ENCODE assay signal across 26 mouse cellular contexts in genomic region chr11:60158271-60158670, GRCm38 (mm10). TPM values are rescaled to one million over a fixed set of nuclear protein-coding genes. Genes with fewer than 3 reads are reported as not detected.
DNase-seq lines count a peak whose midpoint lies in the region; ATAC-seq and TF ChIP-seq lines count a peak whose summit lies in the region.
"Had no signal": no experiment of that assay in that cellular context is flagged by ENCODE, and none has a peak within 500 bp of the region (broad histone marks: within the 10 kb centered on the region; RNA-seq: fewer than 3 reads in every experiment).

No protein-coding gene starts in this region.

- no peak for TF ChIP-seq POLR2A in cortical plate, adult 2 months (IDR thresholded peaks at IDR 0.05; ENCODE audit: extremely low read depth, insufficient read depth, low read length)

- H3K36me3 ChIP-seq in forebrain, embryonic 15.5 days = no peaks in the 10 kb centered on the region
- H3K36me3 ChIP-seq in forebrain, embryonic 10.5 days (replicated peaks) = peaks cover 97% of the 10 kb centered on the region
- H3K36me3 ChIP-seq in midbrain, embryonic 13.5 days = peaks cover 9% of the 10 kb centered on the region
- H3K36me3 ChIP-seq in midbrain, postnatal 0 days (ENCODE audit: insufficient read depth, low read length) = no peaks in the 10 kb centered on the region

- ATAC-seq in forebrain, embryonic 15.5 days (replicated peaks) = no peak
- no peak for ATAC-seq in midbrain, embryonic 13.5 days
- no peak for ATAC-seq in midbrain, postnatal 0 days (ENCODE audit: low FRiP score)
- ATAC-seq: CD4-positive, CD25-positive, alpha-beta regulatory T cell, adult 4 months had no signal

- H3K9ac ChIP-seq in forebrain, embryonic 15.5 days (replicated peaks) = no peak overlapping the region
- H3K9ac ChIP-seq in midbrain, embryonic 13.5 days (replicated peaks) = no peak overlapping the region
- no peak overlapping the region for H3K9ac ChIP-seq in midbrain, postnatal 0 days (replicated peaks; ENCODE audit: low read length, poor library complexity, severe bottlenecking)
- H3K9ac ChIP-seq: heart, embryonic 12.5 days; kidney, embryonic 15.5 days had no signal

- no peaks in the 10 kb centered on the region for H3K9me3 ChIP-seq in forebrain, embryonic 15.5 days
- no peaks in the 10 kb centered on the region for H3K9me3 ChIP-seq in forebrain, embryonic 10.5 days
- H3K9me3 ChIP-seq in midbrain, embryonic 13.5 days = no peaks in the 10 kb centered on the region
- H3K9me3 ChIP-seq in midbrain, postnatal 0 days (ENCODE audit: low read length) = no peaks in the 10 kb centered on the region
- H3K9me3 ChIP-seq: heart, embryonic 12.5 days; kidney, embryonic 15.5 days; limb, embryonic 10.5 days had no signal

- no peak for TF ChIP-seq CTCF in midbrain, postnatal 0 days (IDR thresholded peaks at IDR 0.05)
- no peak for TF ChIP-seq CTCF in cortical plate, adult 2 months (IDR thresholded peaks at IDR 0.05; ENCODE audit: extremely low read depth, insufficient read depth, low read length)

- DNase-seq in forebrain, embryonic 10.5 days (ENCODE audit: extremely low spot score, low spot score) = no peak
- DNase-seq in midbrain, postnatal 0 days (ENCODE audit: low spot score) = no peak
- peak; percentile 42 for DNase-seq in thymus, postnatal 25 days
- DNase-seq in adrenal gland, postnatal 4 days (ENCODE audit: low spot score in 2 of 2) = no peak
- DNase-seq in testis, postnatal 10 days (ENCODE audit: low spot score) = no peak
- DNase-seq: adrenal gland, postnatal 14 days; cerebellum, adult 11-12 months; cerebellum, postnatal 36 days; gastrocnemius, postnatal 25 days; heart, adult 18-20 months; heart, postnatal 10 days; kidney, adult 11 months; kidney, postnatal 36 days; layer of hippocampus, adult 9-11 months; liver; lung, postnatal 14 days; retina, postnatal 1 day; right cerebral cortex, postnatal 4 days had no signal

- peak overlapping the region; percentile 69 for H3K27ac ChIP-seq in forebrain, embryonic 15.5 days (replicated peaks)
- no peak overlapping the region for H3K27ac ChIP-seq in forebrain, embryonic 10.5 days
- 0 out of 2 replicates have a peak overlapping the region, but pooled peaks have one; percentile 19 for H3K27ac ChIP-seq in midbrain, embryonic 13.5 days
- H3K27ac ChIP-seq in midbrain, postnatal 0 days (ENCODE audit: low read depth, low read length) = no peak overlapping the region
- peak overlapping the region; percentile 48; the same call in 1 of the 2 replicates for H3K27ac ChIP-seq in cortical plate, adult 2 months (ENCODE audit: insufficient read depth, low read length)
- H3K27ac ChIP-seq: kidney, embryonic 15.5 days; limb, embryonic 10.5 days had no signal

- peaks cover 58% of the 10 kb centered on the region for H3K4me1 ChIP-seq in forebrain, embryonic 15.5 days
- H3K4me1 ChIP-seq in forebrain, embryonic 10.5 days = peaks cover 57% of the 10 kb centered on the region
- peaks cover 84% of the 10 kb centered on the region for H3K4me1 ChIP-seq in midbrain, embryonic 13.5 days (replicated peaks)
- H3K4me1 ChIP-seq in midbrain, postnatal 0 days (ENCODE audit: insufficient read depth, low read length) = peaks cover 28% of the 10 kb centered on the region
- peaks cover 24% of the 10 kb centered on the region for H3K4me1 ChIP-seq in cortical plate, adult 2 months (ENCODE audit: control insufficient read depth, insufficient read depth, low read length)

- 77% methylated on average over 4 of the region's 4 CpGs for WGBS in forebrain, embryonic 15.5 days
- WGBS in forebrain, embryonic 10.5 days = 90% methylated on average over 4 of the region's 4 CpGs
- 87% methylated on average over 4 of the region's 4 CpGs for WGBS in midbrain, embryonic 13.5 days
- 67% methylated on average over 4 of the region's 4 CpGs for WGBS in midbrain, postnatal 0 days

- H3K27me3 ChIP-seq in forebrain, embryonic 15.5 days = no peaks in the 10 kb centered on the region
- H3K27me3 ChIP-seq in forebrain, embryonic 10.5 days (ENCODE audit: poor library complexity, severe bottlenecking) = no peaks in the 10 kb centered on the region
- H3K27me3 ChIP-seq in midbrain, embryonic 13.5 days = no peaks in the 10 kb centered on the region
- H3K27me3 ChIP-seq in midbrain, postnatal 0 days (ENCODE audit: insufficient read depth, low read length) = no peaks in the 10 kb centered on the region
- H3K27me3 ChIP-seq: heart, embryonic 12.5 days; kidney, embryonic 15.5 days had no signal

- H3K4me2 ChIP-seq in forebrain, embryonic 15.5 days (replicated peaks) = no peak overlapping the region
- H3K4me2 ChIP-seq in midbrain, embryonic 13.5 days (replicated peaks) = no peak overlapping the region
- H3K4me2 ChIP-seq in midbrain, postnatal 0 days (ENCODE audit: low read depth, low read length, poor library complexity, severe bottlenecking) = no peak overlapping the region
- H3K4me2 ChIP-seq: heart, embryonic 12.5 days; kidney, embryonic 15.5 days; midbrain, embryonic 11.5 days had no signal

- H3K4me3 ChIP-seq in forebrain, embryonic 15.5 days = no peak overlapping the region
- H3K4me3 ChIP-seq in forebrain, embryonic 10.5 days = no peak overlapping the region
- no peak overlapping the region for H3K4me3 ChIP-seq in midbrain, embryonic 13.5 days (replicated peaks)
- H3K4me3 ChIP-seq in midbrain, postnatal 0 days (ENCODE audit: low read depth, low read length) = no peak overlapping the region
- H3K4me3 ChIP-seq in cortical plate, adult 2 months (ENCODE audit: insufficient read depth, low read length) = no peak overlapping the region
- H3K4me3 ChIP-seq: heart, embryonic 12.5 days; kidney, embryonic 15.5 days; limb, embryonic 10.5 days had no signal

RNA-seq across cellular contexts. Expression of gene Rai1, which starts 53.5 kb away (rescaled TPM):
- polyA plus RNA-seq in forebrain, embryonic 15.5 days (2015; fragmentation: Nextera tagmentation; extraction: Ambion mirVana) = 31.9 and 34.2 TPM in 2 replicates
- 24.7 and 25.3 TPM in 2 replicates for polyA plus RNA-seq in forebrain, embryonic 10.5 days (2016; fragmentation: Nextera tagmentation; extraction: Ambion mirVana)
- 32.7 and 33.8 TPM in 2 replicates for polyA plus RNA-seq in midbrain, embryonic 13.5 days (2015; fragmentation: Nextera tagmentation; extraction: Ambion mirVana)
- total RNA-seq in midbrain, postnatal 0 days (2014; rRNA removed) = 50.7 and 66.8 TPM in 2 replicates
- polyA plus RNA-seq in midbrain, postnatal 0 days (2015; fragmentation: Nextera tagmentation; extraction: Ambion mirVana) = 20.1 and 22.0 TPM in 2 replicates
- 41.8 and 41.9 TPM in 2 replicates for polyA plus RNA-seq in cortical plate, adult 2 months (2012; rRNA removed)
- total RNA-seq in adrenal gland, postnatal 4 days (2021) = 10 to 100 TPM; 61.4 to 69.8 TPM

Comparison
In these comparisons a context has a peak if more than half of its experiments do, and no peak if none do; other contexts are left out.
1. H3K27ac ChIP-seq: peak in forebrain, embryonic 15.5 days (single experiment), midbrain, embryonic 13.5 days (single experiment) and cortical plate, adult 2 months (single experiment); none in forebrain, embryonic 10.5 days (single experiment) and midbrain, postnatal 0 days (single experiment).